Mouse (Mus musculus) lung, embryonic 14.5 days (tissue): ENCODE measurements around the gene Ulk4. TPM values are rescaled to one million over a fixed set of nuclear protein-coding genes. Genes with fewer than 3 reads are reported as not detected.

Experiments
- ATAC-seq: fragments of 200-750 bp; cut with Nextera tagmentation; 2 replicates; pipeline ENCODE4 v1.8.0; 2017; ENCODE audit warnings: mild to moderate bottlenecking, moderate TSS enrichment, moderate library complexity; ENCODE audit not compliant: insufficient read depth
- DNase-seq: peaks from one replicate; pipeline ENCODE4 v3.0.0-alpha.2; 2015
- H3K27ac ChIP-seq: fragments of 300-500 bp; sonication (generic); 2 replicates; pipeline ENCODE4 v1.5.1; 2014; ENCODE audit warnings: low read depth, mild to moderate bottlenecking, moderate library complexity
- H3K27me3 ChIP-seq: fragments of 300-500 bp; sonication (generic); 2 replicates; pipeline ENCODE4 v1.6.1; 2014; ENCODE audit warnings: low read length, control low read depth; ENCODE audit not compliant: insufficient read depth
- H3K36me3 ChIP-seq: fragments of 300-500 bp; sonication (generic); 2 replicates; pipeline ENCODE4 v1.6.1; 2014; ENCODE audit warnings: control low read depth; ENCODE audit not compliant: insufficient read depth
- H3K4me1 ChIP-seq: fragments of 300-500 bp; sonication (generic); 2 replicates; pipeline ENCODE4 v1.6.1; 2014; ENCODE audit warnings: antibody characterized with exemption, control low read depth; ENCODE audit not compliant: insufficient read depth
- H3K4me2 ChIP-seq: fragments of 300-500 bp; sonication (generic); 2 replicates; pipeline ENCODE4 v1.6.1; 2014; ENCODE audit warnings: mild to moderate bottlenecking
- H3K4me3 ChIP-seq: fragments of 300-500 bp; sonication (generic); 2 replicates; pipeline ENCODE4 v1.5.1; 2014; ENCODE audit warnings: low read depth, low read length
- H3K9ac ChIP-seq: fragments of 300-500 bp; sonication (generic); 2 replicates; pipeline ENCODE4 v1.6.1; 2014
- H3K9me3 ChIP-seq: fragments of 300-500 bp; sonication (generic); 2 replicates; pipeline ENCODE4 v1.6.1; 2016; ENCODE audit warnings: low read depth, low read length, control low read depth
- CTCF ChIP-seq: IDR thresholded peaks from 2 replicates; pipeline ENCODE4 v1.5.1; 2016; ENCODE audit warnings: antibody characterized with exemption, low read depth
- WGBS: fragments of 180-500 bp; shearing (Covaris S2); extraction: QIAGEN DNeasy Blood & Tissue Kit; methylation state at CpG from one replicate; pipeline ENCODE4 v1.1.7; 2014; 5-methylcytosine and 5-hydroxymethylcytosine counted together
- polyA plus RNA-seq: library from polyadenylated mRNA; unstranded; fragments of >200 nt; fragmentation: Nextera tagmentation; extraction: Ambion mirVana; gene quantifications from 2 replicates; pipeline ENCODE4 v1.2.1, GENCODE M21; 2014

Gene Ulk4
- polyA plus RNA-seq, 1 experiment from 2014 or later = 125 TPM

- no peaks in the 10 kb centered on the region for H3K4me1 ChIP-seq
- peaks cover 98% of the 10 kb centered on the region for H3K36me3 ChIP-seq
- H3K4me2 ChIP-seq = no peak overlapping the region
- DNase-seq (no peak), ATAC-seq (no peak)
- H3K27me3 ChIP-seq = no peaks in the 10 kb centered on the region
- no peak for TF ChIP-seq CTCF
- WGBS = 83% methylated on average over 3 of the region's 3 CpGs
- no peak overlapping the region for H3K27ac ChIP-seq
- H3K9me3 ChIP-seq = no peaks in the 10 kb centered on the region
- H3K4me3 ChIP-seq = no peak overlapping the region
- H3K9ac ChIP-seq = no peak overlapping the region
Observed at GRCm38 (mm10) chr9:120963720-120964119, 313.3 kb downstream of the Ulk4 start.

DNA sequence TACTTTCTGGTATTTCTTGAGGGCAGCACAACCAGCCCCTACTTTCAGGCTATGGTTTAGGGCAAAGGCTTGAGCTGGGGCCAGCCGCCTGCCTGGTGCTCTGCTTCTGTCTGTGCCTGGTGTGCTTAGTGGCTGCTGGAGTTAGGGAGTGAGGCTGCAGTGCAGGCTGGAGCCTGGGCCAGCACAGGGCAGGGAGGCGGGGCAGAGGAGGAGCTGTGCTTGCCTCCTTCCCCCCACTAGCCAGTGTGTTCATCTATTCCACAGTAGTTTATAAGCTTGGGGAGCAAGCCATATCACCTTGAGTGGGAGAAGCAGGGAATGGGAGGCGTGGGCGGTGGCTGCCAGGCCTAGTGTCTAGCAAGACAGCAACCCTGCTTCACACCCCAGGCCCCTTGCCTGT, 313.9 kb downstream of the Ulk4 start:
- no peak overlapping the region for H3K9ac ChIP-seq
- no peak for TF ChIP-seq CTCF
- ATAC-seq (no peak), DNase-seq (no peak)
- H3K9me3 ChIP-seq = no peaks in the 10 kb centered on the region
- no peak overlapping the region for H3K4me2 ChIP-seq
- no peaks in the 10 kb centered on the region for H3K4me1 ChIP-seq
- peaks cover 98% of the 10 kb centered on the region for H3K36me3 ChIP-seq
- no peaks in the 10 kb centered on the region for H3K27me3 ChIP-seq
- H3K4me3 ChIP-seq = no peak overlapping the region
- no peak overlapping the region; the same call in 1 of the 2 replicates for H3K27ac ChIP-seq
- WGBS = 81% methylated on average over 4 of the region's 4 CpGs

- H3K9ac ChIP-seq = no peak overlapping the region
- ATAC-seq (no peak), DNase-seq (no peak)
- no peak for TF ChIP-seq CTCF
- 69% methylated on average over 3 of the region's 3 CpGs for WGBS
- H3K9me3 ChIP-seq = no peaks in the 10 kb centered on the region
- H3K4me3 ChIP-seq = no peak overlapping the region
- no peaks in the 10 kb centered on the region for H3K27me3 ChIP-seq
- H3K27ac ChIP-seq = no peak overlapping the region
- no peaks in the 10 kb centered on the region for H3K4me1 ChIP-seq
- peaks cover 100% of the 10 kb centered on the region for H3K36me3 ChIP-seq
- no peak overlapping the region for H3K4me2 ChIP-seq
Observed at GRCm38 (mm10) chr9:120961969-120962700, 314.9 kb downstream of the Ulk4 start.

DNA sequence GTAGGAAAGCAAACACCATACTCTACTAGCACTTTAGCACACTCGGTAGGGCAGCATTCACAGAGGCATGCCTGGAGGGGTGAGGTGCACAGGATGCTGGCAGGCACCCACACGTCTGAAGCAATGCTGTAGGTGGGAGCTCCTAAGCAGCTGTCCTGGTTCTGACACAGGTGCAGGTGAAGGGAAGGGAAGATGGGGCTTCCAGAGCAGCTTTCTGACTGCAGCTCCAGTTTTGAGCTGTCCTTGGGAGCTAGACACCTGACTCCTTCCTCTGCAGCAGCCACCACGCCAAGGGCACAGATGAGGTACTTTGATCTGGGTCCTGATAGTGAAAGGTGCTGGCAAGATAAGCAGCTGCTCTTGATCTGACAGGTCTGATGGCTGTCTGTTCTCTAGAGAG, 315.5 kb downstream of the Ulk4 start:
- WGBS = 46% methylated on average over 3 of the region's 3 CpGs
- no peak for TF ChIP-seq CTCF
- H3K27ac ChIP-seq = no peak overlapping the region

DNA sequence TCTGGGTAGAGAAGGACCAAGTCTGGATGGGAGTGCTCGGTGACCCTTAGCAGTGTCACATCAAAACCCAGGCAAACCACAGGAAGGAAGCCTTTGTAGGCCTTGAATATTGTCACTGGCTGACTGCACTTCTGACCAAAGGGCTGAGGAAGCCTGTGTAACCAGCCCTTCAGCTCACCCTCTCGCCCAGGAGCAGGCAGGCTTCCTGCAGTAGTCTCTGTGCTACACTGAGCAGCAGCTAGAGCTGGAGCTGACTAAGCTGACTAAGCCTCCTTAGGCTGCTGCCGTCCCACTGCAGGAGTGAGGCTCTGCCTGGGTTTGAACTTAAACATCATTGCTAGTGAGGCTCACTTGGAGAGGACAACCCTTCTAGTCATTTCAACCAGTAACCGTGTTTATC, 316.4 kb downstream of the Ulk4 start:
- Histone ChIP-seq H3K4me2 (no peak overlapping the region), H3K36me3 (peaks cover 100% of the 10 kb centered on the region), H3K4me3 (no peak overlapping the region), H3K27me3 (no peaks in the 10 kb centered on the region), H3K27ac (no peak overlapping the region), H3K9ac (no peak overlapping the region), H3K9me3 (no peaks in the 10 kb centered on the region), H3K4me1 (no peaks in the 10 kb centered on the region)
- WGBS = 77% methylated on average over 4 of the region's 4 CpGs
- DNase-seq = no peak
- TF ChIP-seq CTCF = no peak
- no peak for ATAC-seq

More for the DNA sequence above, 315.5 kb downstream of the Ulk4 start:
- H3K9ac ChIP-seq = no peak overlapping the region
- DNase-seq (no peak), ATAC-seq (no peak)
- peaks cover 100% of the 10 kb centered on the region for H3K36me3 ChIP-seq
- H3K27me3 ChIP-seq = no peaks in the 10 kb centered on the region
- H3K4me3 ChIP-seq = no peak overlapping the region
- H3K9me3 ChIP-seq = no peaks in the 10 kb centered on the region
- no peak overlapping the region for H3K4me2 ChIP-seq
- no peaks in the 10 kb centered on the region for H3K4me1 ChIP-seq

- no peak overlapping the region for H3K27ac ChIP-seq
- WGBS = 87% methylated on average over 4 of the region's 4 CpGs
- no peaks in the 10 kb centered on the region for H3K27me3 ChIP-seq
- ATAC-seq (no peak), DNase-seq (no peak)
- no peaks in the 10 kb centered on the region for H3K9me3 ChIP-seq
- peaks cover 100% of the 10 kb centered on the region for H3K36me3 ChIP-seq
- no peak overlapping the region for H3K9ac ChIP-seq
- no peak for TF ChIP-seq CTCF
- no peaks in the 10 kb centered on the region for H3K4me1 ChIP-seq
- H3K4me3 ChIP-seq = no peak overlapping the region
- no peak overlapping the region for H3K4me2 ChIP-seq
Observed at GRCm38 (mm10) chr9:120959225-120959624, 317.8 kb downstream of the Ulk4 start.

GRCm38 (mm10) chr9:120958560-120958959, 318.4 kb downstream of the Ulk4 start:
- Histone ChIP-seq H3K27ac (no peak overlapping the region), H3K27me3 (no peaks in the 10 kb centered on the region), H3K4me3 (no peak overlapping the region), H3K9me3 (no peaks in the 10 kb centered on the region), H3K36me3 (peaks cover 100% of the 10 kb centered on the region), H3K4me2 (no peak overlapping the region), H3K9ac (no peak overlapping the region), H3K4me1 (no peaks in the 10 kb centered on the region)
- TF ChIP-seq CTCF = no peak
- DNase-seq = no peak
- ATAC-seq = no peak
- 70% methylated on average over 6 of the region's 6 CpGs for WGBS

- no peak overlapping the region for H3K4me3 ChIP-seq
- no peaks in the 10 kb centered on the region for H3K27me3 ChIP-seq
- H3K4me2 ChIP-seq = no peak overlapping the region
- no peaks in the 10 kb centered on the region for H3K9me3 ChIP-seq
- DNase-seq = no peak
- TF ChIP-seq CTCF = no peak
- no peak for ATAC-seq
- H3K9ac ChIP-seq = no peak overlapping the region
- peaks cover 100% of the 10 kb centered on the region for H3K36me3 ChIP-seq
- 87% methylated on average over 5 of the region's 5 CpGs for WGBS
- no peaks in the 10 kb centered on the region for H3K4me1 ChIP-seq
- no peak overlapping the region for H3K27ac ChIP-seq
Observed at GRCm38 (mm10) chr9:120958051-120958450, 318.9 kb downstream of the Ulk4 start.
